Mouse (Mus musculus): ENCODE results near the gene Unc93a2. TPM values are rescaled to one million over a fixed set of nuclear protein-coding genes. Genes with fewer than 3 reads are reported as not detected.

The Unc93a2 gene
- polyA plus RNA-seq, 1 experiment from 2014 or later = 0.13 TPM

Other genes starting within 250 kb of the Unc93a2 start
- gene Rps6ka2, start 215.3 kb downstream of the Unc93a2 start, polyA plus RNA-seq (2015; fragmentation: Nextera tagmentation; extraction: Ambion mirVana) = 5.3 and 5.5 TPM in 2 replicates
- not detected in 2 replicates for gene Tcp10a, start 60.8 kb downstream of the Unc93a2 start, polyA plus RNA-seq (2015; fragmentation: Nextera tagmentation; extraction: Ambion mirVana)
- not detected in 2 replicates for gene Ttll2, start 32.8 kb downstream of the Unc93a2 start, polyA plus RNA-seq (2015; fragmentation: Nextera tagmentation; extraction: Ambion mirVana)
- gene Gm49630, start 13.5 kb downstream of the Unc93a2 start, polyA plus RNA-seq (2015; fragmentation: Nextera tagmentation; extraction: Ambion mirVana) = not detected in 2 replicates